9 mouse cellular contexts compared by ENCODE assay signal in genomic region chr11:68555918-68556584, GRCm38 (mm10). TPM values are rescaled to one million over a fixed set of nuclear protein-coding genes. Genes with fewer than 3 reads are reported as not detected.
DNase-seq lines count a peak whose midpoint lies in the region; ATAC-seq lines count a peak whose summit lies in the region.
"Had no signal": no experiment of that assay in that cellular context is flagged by ENCODE, and none has a peak within 500 bp of the region (broad histone marks: within the 10 kb centered on the region; RNA-seq: fewer than 3 reads in every experiment).

Mfsd6l (plus strand) TSS chr11:68556186.

- H3K4me1 ChIP-seq in embryonic facial prominence, embryonic 13.5 days, result peaks cover 6% of the 10 kb centered on the region; the same call in 1 of the 2 replicates
- H3K4me1 ChIP-seq in kidney, embryonic 14.5 days (ENCODE audit: control insufficient read depth, insufficient read depth, low read length), result no peaks in the 10 kb centered on the region

- 5% methylated on average over 37 of the region's 37 CpGs for WGBS in embryonic facial prominence, embryonic 13.5 days
- WGBS in kidney, embryonic 14.5 days, result 5% methylated on average over 37 of the region's 37 CpGs

- DNase-seq in cerebellum, adult 11-12 months, result peak; percentile 31
- no peak for DNase-seq in cerebellum, adult 9-10 months
- peak; percentile 78 for DNase-seq in lung, postnatal 14 days
- peak; percentile 84 for DNase-seq in urinary bladder, postnatal 14 days (ENCODE audit: low spot score)
- DNase-seq in B cell, adult 2 months, result no peak

- peak within 1 kb of the TSS; percentile 30 for H3K4me3 ChIP-seq in embryonic facial prominence, embryonic 13.5 days
- H3K4me3 ChIP-seq in kidney, embryonic 14.5 days (ENCODE audit: low read length), result peak within 1 kb of the TSS; percentile 38
- H3K4me3 ChIP-seq: erythroblast, embryonic 14.5 days had no signal

- H3K36me3 ChIP-seq in embryonic facial prominence, embryonic 13.5 days, result no peaks in the 10 kb centered on the region
- H3K36me3 ChIP-seq in kidney, embryonic 14.5 days (ENCODE audit: control insufficient read depth, insufficient read depth, low read length), result no peaks in the 10 kb centered on the region

- peaks cover 23% of the 10 kb centered on the region for H3K27me3 ChIP-seq in embryonic facial prominence, embryonic 13.5 days
- no peaks in the 10 kb centered on the region for H3K27me3 ChIP-seq in kidney, embryonic 14.5 days (ENCODE audit: control insufficient read depth, insufficient read depth, low read length)

- H3K4me2 ChIP-seq in embryonic facial prominence, embryonic 13.5 days, result peak within 1 kb of the TSS; percentile 53
- peak within 1 kb of the TSS; percentile 24 for H3K4me2 ChIP-seq in kidney, embryonic 14.5 days (replicated peaks; ENCODE audit: low read depth, low read length)

- ATAC-seq in embryonic facial prominence, embryonic 13.5 days (ENCODE audit: insufficient number of reproducible peaks, insufficient read depth, low FRiP score, low TSS enrichment, low read depth), result no peak
- ATAC-seq in kidney, embryonic 14.5 days (ENCODE audit: low FRiP score, low TSS enrichment), result peak; percentile 62; the same call in 1 of the 2 replicates
- no peak for ATAC-seq in erythroid progenitor cell, adult 5-6 weeks (replicated peaks; ENCODE audit: low FRiP score, poor library complexity, severe bottlenecking)

- no peak within 1 kb of the TSS for H3K27ac ChIP-seq in embryonic facial prominence, embryonic 13.5 days
- H3K27ac ChIP-seq in kidney, embryonic 14.5 days (ENCODE audit: low read depth, low read length), result no peak within 1 kb of the TSS

- no peaks in the 10 kb centered on the region for H3K9me3 ChIP-seq in embryonic facial prominence, embryonic 13.5 days
- H3K9me3 ChIP-seq in kidney, embryonic 14.5 days (ENCODE audit: control insufficient read depth, low read length), result no peaks in the 10 kb centered on the region

- 0 out of 2 replicates have a peak within 1 kb of the TSS, but pooled peaks have one; percentile 46 for H3K9ac ChIP-seq in embryonic facial prominence, embryonic 13.5 days
- no peak within 1 kb of the TSS for H3K9ac ChIP-seq in kidney, embryonic 14.5 days (ENCODE audit: low read depth, low read length)

RNA-seq across cellular contexts. Expression of gene Mfsd6l, which starts in this region (rescaled TPM):
- polyA plus RNA-seq in embryonic facial prominence, embryonic 13.5 days (2015; fragmentation: Nextera tagmentation; extraction: Ambion mirVana), result 0.48 and 1.1 TPM in 2 replicates
- polyA plus RNA-seq in kidney, embryonic 14.5 days (2014; fragmentation: Nextera tagmentation; extraction: Ambion mirVana), result 1.0 and 1.4 TPM in 2 replicates
- not detected in 2 replicates for total RNA-seq in erythroid progenitor cell, adult 5-6 weeks (2015; ENCODE audit: low replicate concordance)
- not detected in 2 replicates for total RNA-seq in erythroid progenitor cell, adult 5-6 weeks (2017; ENCODE audit: low replicate concordance)
- polyA plus RNA-seq: erythroblast, embryonic 14.5 days had no signal

Comparison
In these comparisons a context has a peak if more than half of its experiments do, and no peak if none do; other contexts are left out.
1. DNase-seq: peak in cerebellum, adult 11-12 months (single experiment), lung, postnatal 14 days (single experiment) and urinary bladder, postnatal 14 days (single experiment); none in cerebellum, adult 9-10 months (single experiment) and B cell, adult 2 months (0 of 2).